Mouse (Mus musculus): ENCODE results near the gene Rps29.

The Rps29 gene

GRCm38 (mm10) chr12:69131981-69132380 lies 27.0 kb downstream of the Rps29 start:
- in situ Hi-C loops (cut with MboI; ENCODE audit: low sequenced_read_pairs): no loop called here

- in situ Hi-C loops (cut with MboI; ENCODE audit: low sequenced_read_pairs): no loop called here
Measured at GRCm38 (mm10) chr12:69131267-69131666, 27.7 kb downstream of the Rps29 start.

GRCm38 (mm10) chr12:69130486-69130885 lies 28.5 kb downstream of the Rps29 start:
- in situ Hi-C loops (cut with MboI; ENCODE audit: low sequenced_read_pairs): no loop called here

GRCm38 (mm10) chr12:69129634-69130310 lies 29.2 kb downstream of the Rps29 start:
- in situ Hi-C loops (cut with MboI; ENCODE audit: low sequenced_read_pairs): no loop called here

- in situ Hi-C loops (cut with MboI; ENCODE audit: low sequenced_read_pairs): no loop called here
Measured at GRCm38 (mm10) chr12:69127626-69128025, 31.4 kb downstream of the Rps29 start.

GRCm38 (mm10) chr12:69127170-69127569 lies 31.8 kb downstream of the Rps29 start:
- in situ Hi-C loops (cut with MboI; ENCODE audit: low sequenced_read_pairs): no loop called here

GRCm38 (mm10) chr12:69125066-69125465 lies 33.9 kb downstream of the Rps29 start:
- in situ Hi-C loops (cut with MboI; ENCODE audit: low sequenced_read_pairs): no loop called here

GRCm38 (mm10) chr12:69122801-69123200 lies 36.2 kb downstream of the Rps29 start:
- in situ Hi-C loops (cut with MboI; ENCODE audit: low sequenced_read_pairs): no loop called here

GRCm38 (mm10) chr12:69119908-69120307 lies 39.1 kb downstream of the Rps29 start:
- in situ Hi-C loops (cut with MboI; ENCODE audit: low sequenced_read_pairs): no loop called here
